Mouse (Mus musculus) cerebellum, postnatal 4 days (tissue): ENCODE results near the gene Mup18.
"Not testable (repeated sequence)": the region's sequence is repeated elsewhere in the genome, so short reads cannot be mapped to it uniquely, and the experiment has no call there.

Experiments used
- DNase-seq, 2 experiments: peaks; one replicate each; pipeline ENCODE4 v3.0.0; 2022; ENCODE audit warnings: low spot score in 2 of 2, mixed read lengths in 1 of 2

Gene Mup18

GRCm38 (mm10) chr4:61674036-61674435 is at the start of gene Mup18:
Mup18 (minus strand) TSS chr4:61674136.
- DNase-seq, result not testable (repeated sequence)

DNA sequence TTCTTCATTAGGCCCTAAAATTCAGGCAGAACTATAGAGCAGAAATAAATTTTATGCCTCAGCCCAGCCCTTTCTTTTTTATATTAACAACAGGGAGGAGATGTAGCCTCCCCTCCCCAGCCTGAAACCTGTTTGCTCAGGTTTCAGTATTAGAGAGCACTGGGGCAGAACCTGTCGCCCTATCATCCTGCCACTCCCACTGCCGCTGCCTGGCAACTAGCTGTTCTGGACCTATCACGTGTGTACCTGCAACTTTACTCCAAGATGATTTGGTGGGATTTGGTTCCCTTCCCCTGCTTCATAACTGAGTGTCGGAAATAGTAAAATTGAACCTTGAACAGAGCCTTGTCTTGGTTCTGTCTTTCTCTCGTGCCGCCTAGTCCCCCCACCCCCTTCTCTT is 40.4 kb upstream of the Mup18 start:
- DNase-seq, result not testable (repeated sequence)
